Mouse (Mus musculus): Measurements from ENCODE around the gene Babam1.
A peak's percentile ranks its signal among the peaks of the same experiment; 100 is the strongest.

Gene Babam1

GRCm38 (mm10) chr8:71392871-71393270 lies 3.8 kb upstream of the Babam1 start:
- TF ChIP-seq GATA4 (IDR thresholded peaks at IDR 0.05; ENCODE audit: insufficient replicate concordance, low read length): no peak

- TF ChIP-seq GATA4 (IDR thresholded peaks at IDR 0.05; ENCODE audit: insufficient replicate concordance, low read length): no peak
Measured at GRCm38 (mm10) chr8:71394481-71394880, 2.2 kb upstream of the Babam1 start.

- TF ChIP-seq GATA4 (IDR thresholded peaks at IDR 0.05; ENCODE audit: insufficient replicate concordance, low read length): no peak
Measured at GRCm38 (mm10) chr8:71395071-71395470, 1.6 kb upstream of the Babam1 start.

DNA sequence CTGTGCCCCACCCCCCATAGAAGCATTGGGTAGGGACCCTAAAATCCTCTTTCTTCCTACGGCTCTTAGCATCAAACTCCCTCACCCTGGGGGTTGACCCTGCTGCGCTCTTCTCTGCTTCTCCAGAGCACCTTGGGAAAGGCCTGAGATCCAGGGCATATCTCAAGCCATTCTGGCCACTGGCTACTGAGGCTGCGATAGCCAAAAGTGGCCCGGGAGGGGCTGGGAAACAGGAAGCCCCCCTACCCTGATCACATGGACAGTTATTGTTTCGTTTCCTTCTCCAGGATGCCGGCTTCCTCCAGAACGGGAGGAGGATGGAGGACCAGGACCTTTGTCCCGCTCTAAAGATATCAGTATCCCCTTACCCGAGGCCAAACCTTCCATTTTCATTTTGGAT lies 1.0 kb upstream of the Babam1 start, which contains the start of gene Ushbp1:
TSS of gene Ushbp1 (minus strand) at position 174 of the 400 bp plus-strand sequence.
- peak; percentile 88; the same call in 1 of the 2 replicates for TF ChIP-seq GATA4 (IDR thresholded peaks at IDR 0.05; ENCODE audit: insufficient replicate concordance, low read length)

DNA sequence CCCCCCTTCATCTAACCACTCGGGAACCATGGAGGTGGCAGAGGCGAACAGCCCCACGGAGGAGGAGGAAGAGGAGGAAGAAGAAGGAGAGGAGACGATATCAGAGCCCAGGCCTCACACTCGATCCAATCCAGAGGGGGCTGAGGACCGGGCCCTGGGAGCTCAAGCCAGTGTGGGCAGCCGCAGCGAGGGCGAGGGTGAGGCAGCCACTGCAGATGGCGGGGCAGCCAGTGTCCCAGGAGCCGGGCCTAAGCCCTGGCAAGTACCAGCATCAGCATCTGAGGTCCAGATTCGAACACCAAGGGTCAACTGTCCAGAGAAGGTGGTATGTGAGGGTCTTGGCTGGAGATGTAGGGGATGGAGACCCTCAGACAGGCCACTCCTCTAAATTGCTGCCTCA lies 1.0 kb downstream of the Babam1 start:
- TF ChIP-seq GATA4 (IDR thresholded peaks at IDR 0.05; ENCODE audit: insufficient replicate concordance, low read length): no peak

DNA sequence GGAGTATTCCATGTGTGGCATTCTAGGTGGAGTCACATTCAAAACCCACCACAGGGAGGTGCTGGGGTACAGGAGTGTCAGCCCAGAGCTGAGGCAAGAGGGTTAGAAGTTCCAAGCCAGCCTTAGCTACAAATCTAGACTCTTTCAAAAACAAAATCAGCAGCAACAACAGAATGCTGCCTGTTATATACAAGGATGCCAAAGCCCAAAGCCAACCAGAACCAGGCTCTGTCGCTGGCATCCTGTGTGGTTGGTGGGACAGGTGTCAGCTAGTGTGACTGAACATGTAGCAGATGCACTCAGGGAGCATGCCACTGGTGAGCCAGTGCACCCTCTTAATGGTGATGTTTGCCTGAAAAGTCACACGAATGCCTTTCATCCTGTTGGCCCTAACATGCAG lies 4.2 kb downstream of the Babam1 start:
- no peak for TF ChIP-seq GATA4 (IDR thresholded peaks at IDR 0.05; ENCODE audit: insufficient replicate concordance, low read length)

- no peak for TF ChIP-seq GATA4 (IDR thresholded peaks at IDR 0.05; ENCODE audit: insufficient replicate concordance, low read length)
Measured at GRCm38 (mm10) chr8:71401454-71401853, 4.8 kb downstream of the Babam1 start.

- TF ChIP-seq GATA4 (IDR thresholded peaks at IDR 0.05; ENCODE audit: insufficient replicate concordance, low read length): no peak
Measured at GRCm38 (mm10) chr8:71402446-71402964, 5.8 kb downstream of the Babam1 start.

DNA sequence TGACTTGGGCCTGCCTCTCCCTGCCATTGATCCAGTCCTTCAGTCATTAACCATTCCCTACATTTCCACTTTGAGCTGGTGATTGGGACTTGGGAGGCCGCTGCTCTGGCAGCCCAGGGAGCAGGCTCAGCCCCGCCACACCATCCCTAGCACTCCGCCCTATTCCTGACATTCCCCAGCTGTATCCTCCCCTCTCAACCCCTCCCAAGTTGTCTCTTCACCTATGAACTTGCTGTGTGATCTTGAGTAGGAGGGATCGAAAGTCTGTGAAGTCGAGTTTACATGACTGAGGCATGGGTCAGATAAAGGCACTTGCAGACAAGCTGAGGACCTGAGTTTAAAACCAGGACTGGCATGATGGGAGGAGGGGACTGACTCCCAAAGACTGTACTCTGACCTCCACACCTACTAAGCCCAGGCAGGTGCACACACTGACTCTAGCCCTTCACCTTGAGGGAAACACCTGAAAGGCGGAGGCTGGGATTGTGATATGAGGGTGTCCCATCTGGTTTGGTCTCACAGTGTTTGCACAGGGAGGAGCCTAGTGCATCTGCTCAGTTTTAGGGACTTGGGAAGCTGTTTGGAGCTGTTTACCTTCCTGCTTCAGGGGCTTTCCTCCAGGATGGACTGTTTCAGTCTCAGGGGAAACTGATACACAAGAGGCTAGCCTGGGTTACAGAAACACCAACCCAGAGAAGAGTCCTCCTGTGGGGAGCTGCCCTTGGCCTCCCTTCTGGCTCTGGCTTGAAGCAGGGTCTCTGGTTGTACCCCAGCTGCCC lies 6.6 kb downstream of the Babam1 start:
- no peak for TF ChIP-seq GATA4 (IDR thresholded peaks at IDR 0.05; ENCODE audit: insufficient replicate concordance, low read length)

- no peak for TF ChIP-seq GATA4 (IDR thresholded peaks at IDR 0.05; ENCODE audit: insufficient replicate concordance, low read length)
Measured at GRCm38 (mm10) chr8:71404011-71404410, 7.3 kb downstream of the Babam1 start.

DNA sequence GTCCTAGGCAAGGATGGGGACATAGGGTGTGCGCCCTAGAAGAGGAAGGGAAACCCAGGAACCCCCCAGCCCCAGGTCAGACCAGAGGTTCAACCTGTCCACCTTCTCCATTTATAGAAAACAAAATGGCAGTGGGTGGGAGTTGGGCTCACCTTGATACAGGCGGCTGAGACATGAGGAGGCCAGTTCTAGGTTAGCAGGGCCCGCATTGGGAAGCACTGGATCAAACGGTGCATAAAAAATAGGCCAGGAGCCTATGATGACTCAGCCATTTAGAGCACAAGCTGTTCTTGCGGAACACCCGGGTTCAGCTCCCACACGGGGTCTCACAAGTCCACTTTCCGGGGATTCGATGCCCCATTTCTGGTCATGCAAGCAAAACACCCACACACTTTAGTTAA lies 8.3 kb downstream of the Babam1 start:
- no peak for TF ChIP-seq GATA4 (IDR thresholded peaks at IDR 0.05; ENCODE audit: insufficient replicate concordance, low read length)

DNA sequence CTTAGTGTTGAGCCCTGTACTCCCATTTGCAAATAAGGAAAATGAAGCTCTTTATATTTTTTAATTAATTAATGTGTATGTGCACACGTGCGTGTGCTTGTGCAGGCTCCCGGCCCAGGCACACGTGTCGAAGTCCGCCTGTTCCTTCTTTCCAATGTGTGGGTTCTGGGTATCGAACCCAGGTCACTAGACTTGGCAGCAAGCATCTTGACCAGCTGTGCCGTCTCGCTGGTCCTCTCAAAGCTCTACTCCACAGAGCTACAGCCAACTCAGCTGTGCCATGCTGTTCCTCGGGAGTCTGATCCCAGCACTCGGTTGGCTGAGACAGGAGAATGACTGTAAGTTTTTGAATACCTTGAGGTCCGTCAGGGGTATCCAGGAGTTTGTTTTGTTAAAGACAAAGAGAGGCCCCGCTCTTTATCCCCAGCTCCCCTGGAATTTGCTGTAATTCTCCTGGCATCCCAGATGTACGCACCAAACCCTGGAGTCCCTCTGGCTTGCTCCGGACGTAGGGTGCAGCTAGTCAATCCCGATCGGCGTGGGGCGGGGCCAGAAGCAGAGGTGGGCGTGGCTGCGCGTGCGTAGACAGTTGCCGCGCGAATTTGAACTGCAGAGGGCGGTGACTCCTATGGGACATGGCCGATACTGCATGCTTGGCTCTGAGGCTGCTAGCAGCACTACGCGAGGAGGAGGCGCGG lies 8.9 kb downstream of the Babam1 start, which contains the start of gene Ankle1:
TSS of gene Ankle1 (plus strand) at position 610 of the 698 bp plus-strand sequence.
- no peak for TF ChIP-seq GATA4 (IDR thresholded peaks at IDR 0.05; ENCODE audit: insufficient replicate concordance, low read length)

DNA sequence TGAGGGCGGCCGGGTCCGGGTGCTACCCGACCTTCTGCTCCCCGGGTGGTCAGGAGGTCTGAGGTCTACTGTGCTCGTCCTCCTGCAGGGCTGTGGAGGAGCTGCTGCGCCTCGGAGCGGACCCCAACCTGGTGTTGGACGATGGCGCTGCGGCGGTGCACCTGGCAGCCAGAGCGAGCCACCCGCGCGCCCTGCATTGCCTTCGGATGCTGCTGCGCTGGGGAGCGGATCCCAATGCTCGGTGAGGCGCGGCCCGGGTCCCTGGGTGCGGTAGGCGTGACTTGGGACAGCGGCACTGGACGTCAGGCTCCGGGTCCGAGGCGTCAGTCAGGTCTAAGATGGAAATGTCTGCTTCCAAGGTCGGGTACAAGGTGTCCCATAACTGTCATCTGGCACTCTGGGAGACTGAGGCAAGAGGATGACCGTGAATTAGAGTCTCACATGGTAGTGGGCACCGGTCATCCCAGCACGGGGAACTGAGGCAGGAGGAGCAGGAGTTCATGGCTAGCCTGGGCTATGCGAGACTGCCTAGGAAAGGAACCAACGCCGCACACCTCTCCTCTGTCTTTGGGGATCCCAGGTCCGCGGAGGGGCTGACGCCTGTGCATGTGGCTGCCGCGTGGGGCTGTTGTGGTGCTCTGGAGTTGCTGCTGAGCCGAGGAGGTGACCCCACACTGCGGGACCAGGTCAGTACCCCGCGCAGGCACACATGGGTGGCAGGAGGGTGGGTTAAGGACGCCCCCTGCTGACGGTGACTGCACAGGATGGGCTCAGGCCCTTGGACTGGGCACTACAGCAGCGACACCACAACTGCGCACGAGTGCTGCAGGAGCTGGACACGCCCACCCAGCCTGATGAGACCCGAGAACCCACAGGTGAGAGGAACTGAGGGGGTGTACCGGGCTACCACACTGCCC lies 9.7 kb downstream of the Babam1 start:
- TF ChIP-seq GATA4 (IDR thresholded peaks at IDR 0.05; ENCODE audit: insufficient replicate concordance, low read length): no peak

DNA sequence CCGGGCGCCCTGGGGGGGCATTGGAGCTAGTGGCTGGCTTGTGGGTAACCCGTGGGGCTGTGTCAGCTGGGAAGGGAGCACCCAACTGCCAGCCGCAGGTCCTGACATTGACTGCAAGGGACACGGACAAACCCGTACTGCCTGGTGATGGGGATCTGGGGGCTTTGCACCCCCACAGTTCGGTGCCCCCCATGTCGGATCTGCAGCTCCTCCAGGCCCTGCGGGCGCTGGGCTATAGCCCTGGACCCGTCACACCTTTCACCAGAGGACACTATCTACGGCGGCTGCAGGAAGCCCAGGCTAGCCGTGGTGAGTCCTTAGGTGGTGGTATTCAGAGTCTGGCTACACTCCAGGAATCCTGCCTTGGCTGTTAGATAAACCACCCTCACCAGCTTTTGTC lies 10.8 kb downstream of the Babam1 start:
- no peak for TF ChIP-seq GATA4 (IDR thresholded peaks at IDR 0.05; ENCODE audit: insufficient replicate concordance, low read length)

DNA sequence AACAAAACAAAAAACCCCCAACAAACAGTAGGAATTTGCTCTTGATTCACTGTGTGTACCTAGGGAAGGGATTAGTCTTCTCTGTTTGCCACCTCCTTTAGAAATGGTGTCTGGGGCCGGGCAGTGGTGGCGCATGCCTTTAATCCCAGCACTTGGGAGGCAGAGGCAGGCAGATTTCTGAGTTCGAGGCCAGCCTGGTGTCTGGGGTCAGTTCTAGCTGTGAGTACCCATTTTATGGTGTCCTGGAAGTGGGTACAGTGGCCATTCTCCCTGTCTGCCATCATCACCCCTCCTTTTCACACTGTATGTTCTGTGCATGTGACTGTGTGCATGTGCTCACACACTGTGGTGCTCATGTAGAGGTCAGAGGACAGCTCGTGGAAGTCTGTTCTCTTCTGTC lies 11.6 kb downstream of the Babam1 start:
- no peak for TF ChIP-seq GATA4 (IDR thresholded peaks at IDR 0.05; ENCODE audit: insufficient replicate concordance, low read length)

All from liver, adult (tissue).